Mouse (Mus musculus): ENCODE measurements around the gene Crybb1.

The Crybb1 gene

DNA sequence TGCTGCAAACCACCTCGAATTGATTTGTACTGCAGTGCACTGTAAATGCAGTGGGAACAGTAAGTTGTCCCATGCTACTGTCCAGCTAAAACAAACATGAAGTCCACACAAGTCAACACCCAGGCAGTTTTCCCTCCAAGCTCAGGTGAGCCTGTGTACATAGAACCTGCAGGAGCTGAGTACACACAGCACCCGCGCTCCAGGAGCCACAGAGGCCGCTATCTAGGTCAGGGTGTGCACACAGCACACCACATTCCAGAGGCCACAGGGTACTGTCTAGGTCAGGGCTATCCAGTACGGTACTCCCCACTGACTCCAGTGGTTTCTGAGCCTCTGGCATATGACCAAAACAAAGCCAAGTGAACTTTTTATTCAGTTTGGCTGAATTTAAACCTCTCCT lies 46.7 kb downstream of the Crybb1 start:
- DNase-seq (ENCODE audit: low spot score) = no peak

DNA sequence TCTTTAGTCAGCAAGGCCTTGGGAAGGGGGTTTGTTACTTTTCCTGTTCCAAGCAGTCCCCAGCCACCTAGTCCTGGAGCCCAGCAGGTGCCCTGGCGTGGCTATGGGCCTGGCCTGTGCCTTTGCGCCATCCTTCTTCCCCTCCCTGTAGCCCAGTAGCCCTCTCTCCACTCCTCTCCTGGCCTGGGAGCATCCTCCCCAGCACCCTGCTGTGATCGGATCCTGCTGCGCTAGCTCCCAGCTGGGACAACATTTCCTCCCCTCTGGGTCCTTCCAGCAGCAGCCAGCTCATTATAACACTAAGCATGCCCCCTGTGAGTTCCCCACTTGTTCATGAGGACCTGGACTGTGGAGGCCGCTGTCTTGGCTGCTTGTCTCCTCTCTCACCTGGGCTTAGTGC lies 50.2 kb downstream of the Crybb1 start:
- DNase-seq (ENCODE audit: low spot score) = no peak

- DNase-seq (ENCODE audit: low spot score) = no peak
Measured at GRCm38 (mm10) chr5:112313222-112313885, 57.7 kb downstream of the Crybb1 start.

DNA sequence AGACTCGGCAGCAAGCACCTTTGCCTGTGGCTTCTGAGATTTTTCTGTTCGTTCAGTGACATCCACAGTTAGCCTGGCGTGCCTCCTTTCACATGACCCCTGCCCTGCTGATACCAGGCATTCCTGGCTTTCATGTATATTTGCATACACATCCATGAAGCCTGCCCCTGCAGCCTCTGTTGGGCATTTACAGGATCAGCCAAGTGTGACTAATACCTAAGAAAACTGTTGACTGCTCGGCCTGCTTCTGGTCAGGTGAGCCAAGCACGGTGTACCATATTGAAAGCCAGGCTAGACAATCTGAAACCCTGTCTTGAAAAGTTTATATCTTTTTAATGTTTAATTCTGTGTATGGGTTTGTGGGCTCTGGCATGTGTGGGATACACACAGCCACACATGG lies 60.9 kb downstream of the Crybb1 start:
- DNase-seq (ENCODE audit: low spot score) = no peak

- DNase-seq (ENCODE audit: low spot score) = peak; percentile 76
Measured at GRCm38 (mm10) chr5:112317328-112317727, 61.7 kb downstream of the Crybb1 start.
